24 mouse cellular contexts compared by ENCODE assay signal in the genomic region with DNA sequence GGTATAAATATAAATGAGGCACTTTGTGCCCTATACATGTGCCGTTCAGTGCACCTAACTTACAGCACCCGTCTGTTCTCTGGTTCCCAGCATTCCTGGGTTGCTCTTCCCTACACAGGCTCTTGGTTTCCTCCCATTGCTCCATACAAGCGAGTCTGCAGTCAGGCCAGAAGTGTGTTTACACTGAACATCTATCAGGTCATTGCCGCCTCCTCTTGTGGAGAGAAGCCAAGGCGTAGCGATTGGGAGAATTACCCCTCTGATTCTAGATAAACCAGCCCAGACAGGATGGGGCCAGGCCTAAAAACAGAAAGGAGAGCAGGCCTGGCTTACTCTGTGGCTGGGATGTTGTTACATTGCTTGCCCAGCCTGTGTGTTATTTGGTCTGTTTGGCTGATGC. TPM values are rescaled to one million over a fixed set of nuclear protein-coding genes. Genes with fewer than 3 reads are reported as not detected.
DNase-seq lines count a peak whose midpoint lies in the region; ATAC-seq and TF ChIP-seq lines count a peak whose summit lies in the region.
"Had no signal": no experiment of that assay in that cellular context is flagged by ENCODE, and none has a peak within 500 bp of the region (broad histone marks: within the 10 kb centered on the region; RNA-seq: fewer than 3 reads in every experiment).

No protein-coding gene starts in this region.

- TF ChIP-seq EP300 in stomach, postnatal 0 days (optimal IDR thresholded peaks at IDR 0.05) = no peak

- no peak for TF ChIP-seq POLR2A in lung, adult 2 months (IDR thresholded peaks at IDR 0.05; ENCODE audit: borderline replicate concordance, extremely low read depth, low read depth, low read length)

- no peaks in the 10 kb centered on the region for H3K27me3 ChIP-seq in embryonic facial prominence, embryonic 14.5 days (replicated peaks; ENCODE audit: control insufficient read depth, insufficient read depth, low read length)
- H3K27me3 ChIP-seq in embryonic facial prominence, embryonic 10.5 days (replicated peaks; ENCODE audit: low read depth, poor library complexity, severe bottlenecking) = no peaks in the 10 kb centered on the region
- no peaks in the 10 kb centered on the region for H3K27me3 ChIP-seq in lung, embryonic 14.5 days (ENCODE audit: insufficient read depth, low read length)
- H3K27me3 ChIP-seq in lung, embryonic 16.5 days (ENCODE audit: control insufficient read depth, insufficient read depth, low read depth, low read length) = no peaks in the 10 kb centered on the region
- no peaks in the 10 kb centered on the region for H3K27me3 ChIP-seq in stomach, postnatal 0 days (ENCODE audit: control insufficient read depth, insufficient read depth, low read length)
- H3K27me3 ChIP-seq in intestine, postnatal 0 days (replicated peaks; ENCODE audit: control insufficient read depth, insufficient read depth, low read length) = no peaks in the 10 kb centered on the region
- H3K27me3 ChIP-seq: limb, embryonic 15.5 days; midbrain, embryonic 12.5 days; neural tube, embryonic 15.5 days; stomach, embryonic 15.5 days had no signal

- no peaks in the 10 kb centered on the region for H3K9me3 ChIP-seq in embryonic facial prominence, embryonic 14.5 days (ENCODE audit: control insufficient read depth, low read length)
- 0 out of 2 replicates have a peak, but pooled peaks cover 1% of the 10 kb centered on the region for H3K9me3 ChIP-seq in embryonic facial prominence, embryonic 10.5 days
- H3K9me3 ChIP-seq in lung, embryonic 14.5 days (ENCODE audit: low read depth, low read length) = no peaks in the 10 kb centered on the region
- no peaks in the 10 kb centered on the region for H3K9me3 ChIP-seq in lung, embryonic 16.5 days (ENCODE audit: control insufficient read depth, low read length)
- no peaks in the 10 kb centered on the region for H3K9me3 ChIP-seq in stomach, postnatal 0 days (ENCODE audit: control insufficient read depth, low read length)
- H3K9me3 ChIP-seq in intestine, postnatal 0 days (ENCODE audit: control insufficient read depth) = no peaks in the 10 kb centered on the region
- H3K9me3 ChIP-seq: neural tube, embryonic 15.5 days; stomach, embryonic 15.5 days had no signal

- peak; percentile 26 for DNase-seq in embryonic facial prominence, embryonic 14.5 days (ENCODE audit: low spot score)
- no peak for DNase-seq in embryonic facial prominence, embryonic 10.5 days (ENCODE audit: low spot score)
- peak; percentile 90 for DNase-seq in lung, embryonic 14.5 days
- DNase-seq in lung, adult 2 months = no peak
- no peak for DNase-seq in stomach, postnatal 0 days (ENCODE audit: low spot score)
- DNase-seq: adrenal gland, postnatal 36 days; cerebellum, adult 9-11 months; gastrocnemius, postnatal 14 days; heart, postnatal 10 days; kidney, adult 18-20 months; kidney, postnatal 4 days; left cerebral cortex, postnatal 4 days; right cerebral cortex, adult 18-20 months; thymus, adult 18-20 months; thymus, postnatal 36 days had no signal

- 89% methylated on average over 6 of the region's 6 CpGs for WGBS in embryonic facial prominence, embryonic 14.5 days
- 95% methylated on average over 6 of the region's 6 CpGs for WGBS in embryonic facial prominence, embryonic 10.5 days
- 46% methylated on average over 6 of the region's 6 CpGs for WGBS in lung, embryonic 14.5 days
- 38% methylated on average over 6 of the region's 6 CpGs for WGBS in lung, adult 2 months
- WGBS in lung, embryonic 16.5 days = 37% methylated on average over 6 of the region's 6 CpGs
- WGBS in stomach, postnatal 0 days = 43% methylated on average over 6 of the region's 6 CpGs
- WGBS in intestine, postnatal 0 days = 63% methylated on average over 6 of the region's 6 CpGs

- H3K4me1 ChIP-seq in embryonic facial prominence, embryonic 14.5 days (ENCODE audit: control insufficient read depth, insufficient read depth, low read length) = no peaks in the 10 kb centered on the region
- no peaks in the 10 kb centered on the region for H3K4me1 ChIP-seq in embryonic facial prominence, embryonic 10.5 days
- no peaks in the 10 kb centered on the region for H3K4me1 ChIP-seq in lung, embryonic 14.5 days (ENCODE audit: insufficient read depth)
- no peaks in the 10 kb centered on the region for H3K4me1 ChIP-seq in lung, adult 2 months (ENCODE audit: control insufficient read depth, insufficient read depth, low read length)
- peaks cover 3% of the 10 kb centered on the region; the same call in 1 of the 2 replicates for H3K4me1 ChIP-seq in lung, embryonic 16.5 days (replicated peaks; ENCODE audit: control insufficient read depth, insufficient read depth, low read length)
- H3K4me1 ChIP-seq in stomach, postnatal 0 days (replicated peaks; ENCODE audit: control insufficient read depth, insufficient read depth) = no peaks in the 10 kb centered on the region
- no peaks in the 10 kb centered on the region for H3K4me1 ChIP-seq in intestine, postnatal 0 days (replicated peaks; ENCODE audit: control insufficient read depth, insufficient read depth, low read length)
- H3K4me1 ChIP-seq: forebrain, embryonic 10.5 days; midbrain, embryonic 12.5 days; neural tube, embryonic 15.5 days; stomach, embryonic 15.5 days had no signal

- no peak overlapping the region for H3K9ac ChIP-seq in embryonic facial prominence, embryonic 14.5 days (ENCODE audit: low read depth, low read length)
- H3K9ac ChIP-seq in lung, embryonic 14.5 days = no peak overlapping the region
- H3K9ac ChIP-seq in lung, embryonic 16.5 days (ENCODE audit: low read length) = no peak overlapping the region
- H3K9ac ChIP-seq in stomach, postnatal 0 days (ENCODE audit: low read length) = no peak overlapping the region
- no peak overlapping the region for H3K9ac ChIP-seq in intestine, postnatal 0 days (ENCODE audit: low read depth, low read length)
- H3K9ac ChIP-seq: limb, embryonic 15.5 days; midbrain, embryonic 12.5 days; neural tube, embryonic 15.5 days; stomach, embryonic 15.5 days had no signal

- peaks cover 92% of the 10 kb centered on the region for H3K36me3 ChIP-seq in embryonic facial prominence, embryonic 14.5 days (ENCODE audit: control insufficient read depth, insufficient read depth, low read length)
- H3K36me3 ChIP-seq in embryonic facial prominence, embryonic 10.5 days (replicated peaks) = peaks cover 100% of the 10 kb centered on the region
- peaks cover 93% of the 10 kb centered on the region for H3K36me3 ChIP-seq in lung, embryonic 14.5 days (ENCODE audit: insufficient read depth)
- peaks cover 54% of the 10 kb centered on the region for H3K36me3 ChIP-seq in lung, embryonic 16.5 days (ENCODE audit: control insufficient read depth, insufficient read depth, low read length)
- peaks cover 49% of the 10 kb centered on the region for H3K36me3 ChIP-seq in stomach, postnatal 0 days (ENCODE audit: control insufficient read depth, insufficient read depth, low read length)
- H3K36me3 ChIP-seq in intestine, postnatal 0 days (ENCODE audit: control insufficient read depth, insufficient read depth) = peaks cover 85% of the 10 kb centered on the region

- no peak for ATAC-seq in embryonic facial prominence, embryonic 14.5 days (ENCODE audit: low read depth)
- ATAC-seq in lung, embryonic 14.5 days (ENCODE audit: insufficient read depth) = peak; percentile 85
- peak; percentile 76 for ATAC-seq in lung, embryonic 16.5 days (ENCODE audit: low read depth)
- ATAC-seq in stomach, postnatal 0 days (ENCODE audit: low FRiP score, low TSS enrichment) = peak; percentile 26; the same call in 1 of the 2 replicates
- ATAC-seq in megakaryocyte progenitor cell, adult 5-6 weeks (replicated peaks; ENCODE audit: poor library complexity) = no peak
- ATAC-seq in intestine, postnatal 0 days = no peak
- ATAC-seq: forebrain, embryonic 16.5 days had no signal

- no peak overlapping the region for H3K4me2 ChIP-seq in embryonic facial prominence, embryonic 14.5 days (ENCODE audit: low read depth, low read length)
- H3K4me2 ChIP-seq in lung, embryonic 14.5 days = no peak overlapping the region
- H3K4me2 ChIP-seq in lung, embryonic 16.5 days (ENCODE audit: low read depth, low read length) = no peak overlapping the region
- no peak overlapping the region for H3K4me2 ChIP-seq in stomach, postnatal 0 days (replicated peaks; ENCODE audit: low read depth)
- no peak overlapping the region for H3K4me2 ChIP-seq in intestine, postnatal 0 days (replicated peaks; ENCODE audit: low read depth)
- H3K4me2 ChIP-seq: limb, embryonic 15.5 days; midbrain, embryonic 12.5 days; neural tube, embryonic 15.5 days; stomach, embryonic 15.5 days had no signal

- H3K27ac ChIP-seq in embryonic facial prominence, embryonic 14.5 days (replicated peaks; ENCODE audit: low read depth, low read length) = no peak overlapping the region
- H3K27ac ChIP-seq in embryonic facial prominence, embryonic 10.5 days (replicated peaks) = no peak overlapping the region
- no peak overlapping the region for H3K27ac ChIP-seq in lung, embryonic 14.5 days (ENCODE audit: low read depth)
- no peak overlapping the region for H3K27ac ChIP-seq in lung, embryonic 16.5 days (ENCODE audit: low read length)
- no peak overlapping the region; the same call in 1 of the 2 replicates for H3K27ac ChIP-seq in stomach, postnatal 0 days (replicated peaks)
- H3K27ac ChIP-seq in intestine, postnatal 0 days (ENCODE audit: low read depth, low read length) = no peak overlapping the region
- H3K27ac ChIP-seq: forebrain, embryonic 10.5 days; limb, embryonic 15.5 days; midbrain, embryonic 12.5 days; neural tube, embryonic 15.5 days; stomach, embryonic 15.5 days had no signal

- TF ChIP-seq CTCF in lung, embryonic 14.5 days (IDR thresholded peaks at IDR 0.05; ENCODE audit: low read depth) = no peak
- no peak for TF ChIP-seq CTCF in lung, adult 2 months (IDR thresholded peaks at IDR 0.05; ENCODE audit: insufficient read depth, low read length)
- TF ChIP-seq CTCF in stomach, postnatal 0 days (IDR thresholded peaks at IDR 0.05; ENCODE audit: low read depth) = no peak
- TF ChIP-seq CTCF in intestine, postnatal 0 days (IDR thresholded peaks at IDR 0.05; ENCODE audit: low read depth) = no peak

- no peak overlapping the region for H3K4me3 ChIP-seq in embryonic facial prominence, embryonic 14.5 days (ENCODE audit: low read depth, low read length)
- no peak overlapping the region for H3K4me3 ChIP-seq in embryonic facial prominence, embryonic 10.5 days
- no peak overlapping the region for H3K4me3 ChIP-seq in lung, embryonic 14.5 days (ENCODE audit: low read depth, low read length)
- no peak overlapping the region for H3K4me3 ChIP-seq in lung, adult 2 months (replicated peaks; ENCODE audit: extremely low read depth, low read depth, low read length)
- no peak overlapping the region for H3K4me3 ChIP-seq in lung, embryonic 16.5 days (ENCODE audit: low read length)
- no peak overlapping the region for H3K4me3 ChIP-seq in stomach, postnatal 0 days (ENCODE audit: low read depth, low read length)
- no peak overlapping the region for H3K4me3 ChIP-seq in intestine, postnatal 0 days (ENCODE audit: low read depth, low read length)
- H3K4me3 ChIP-seq: forebrain, embryonic 10.5 days; limb, embryonic 15.5 days; midbrain, embryonic 12.5 days; neural tube, embryonic 15.5 days; stomach, embryonic 15.5 days had no signal

RNA-seq across cellular contexts. Expression of gene Retreg1, which starts 33.3 kb away (rescaled TPM):
- 9.8 and 16.5 TPM in 2 replicates for polyA plus RNA-seq in embryonic facial prominence, embryonic 14.5 days (2014; fragmentation: Nextera tagmentation; extraction: Ambion mirVana)
- 2.2 and 2.5 TPM in 2 replicates for polyA plus RNA-seq in embryonic facial prominence, embryonic 10.5 days (2016; fragmentation: Nextera tagmentation; extraction: Ambion mirVana)
- 5.0 and 6.0 TPM in 2 replicates for polyA plus RNA-seq in lung, embryonic 14.5 days (2014; fragmentation: Nextera tagmentation; extraction: Ambion mirVana)
- polyA plus RNA-seq in lung, adult 2 months (2012; rRNA removed) = 10.9 and 15.5 TPM in 2 replicates
- 13.3 and 13.6 TPM in 2 replicates for polyA plus RNA-seq in lung, embryonic 16.5 days (2015; fragmentation: Nextera tagmentation; extraction: Ambion mirVana)
- polyA plus RNA-seq in stomach, postnatal 0 days (2015; fragmentation: Nextera tagmentation; extraction: Ambion mirVana) = 32.8 and 33.6 TPM in 2 replicates
- total RNA-seq in megakaryocyte progenitor cell, adult 5-6 weeks (2015) = 34.5 and 37.8 TPM in 2 replicates
- 40.9 and 44.1 TPM in 2 replicates for total RNA-seq in megakaryocyte progenitor cell, adult 5-6 weeks (2017)
- polyA plus RNA-seq in intestine, postnatal 0 days (2015; fragmentation: Nextera tagmentation; extraction: Ambion mirVana) = 37.8 and 41.5 TPM in 2 replicates

Comparison
In these comparisons a context has a peak if more than half of its experiments do, and no peak if none do; other contexts are left out.
1. DNase-seq: peak in embryonic facial prominence, embryonic 14.5 days (single experiment) and lung, embryonic 14.5 days (single experiment); none in embryonic facial prominence, embryonic 10.5 days (single experiment), lung, adult 2 months (single experiment) and stomach, postnatal 0 days (single experiment).
2. ATAC-seq: peak in lung, embryonic 14.5 days (single experiment), lung, embryonic 16.5 days (single experiment) and stomach, postnatal 0 days (single experiment); none in embryonic facial prominence, embryonic 14.5 days (single experiment), megakaryocyte progenitor cell, adult 5-6 weeks (single experiment) and intestine, postnatal 0 days (single experiment).